In the genomic region with DNA sequence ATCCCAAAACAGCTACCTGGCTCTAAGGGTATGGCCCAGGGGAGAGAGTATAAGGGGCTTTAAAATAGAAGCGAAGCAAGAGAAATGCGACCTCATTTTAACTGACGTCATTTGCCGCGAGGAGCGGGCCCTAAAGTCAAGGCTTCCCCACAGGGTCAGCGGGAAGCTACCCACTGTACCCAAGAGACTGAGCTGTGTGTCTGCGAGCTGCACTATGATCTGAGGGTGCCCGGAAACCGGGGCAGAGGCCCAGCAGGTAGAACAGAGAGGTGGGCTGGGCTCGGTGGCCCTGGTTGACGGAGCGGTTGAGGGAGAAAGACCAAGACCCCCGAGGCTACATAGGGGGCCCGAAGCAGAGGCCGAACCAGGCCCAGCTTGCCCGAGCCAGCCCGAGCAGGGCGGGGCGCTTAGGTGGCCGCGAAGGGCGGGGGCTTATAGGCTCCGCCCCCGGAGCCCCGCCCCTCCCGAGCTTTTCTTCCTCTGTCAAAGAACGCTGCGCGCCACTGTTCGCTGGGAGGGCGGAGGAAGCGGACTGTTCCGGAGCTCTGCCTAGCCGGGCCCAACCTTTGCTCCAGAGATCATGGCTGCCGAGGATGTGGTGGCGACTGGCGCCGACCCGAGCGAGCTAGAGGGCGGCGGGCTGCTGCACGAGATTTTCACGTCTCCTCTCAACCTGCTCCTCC, we compare ENCODE assay signal across 8 mouse cellular contexts. TPM values are rescaled to one million over a fixed set of nuclear protein-coding genes. Genes with fewer than 3 reads are reported as not detected.
A peak's percentile ranks its signal among the peaks of the same experiment; 100 is the strongest.
DNase-seq lines count a peak whose midpoint lies in the region; ATAC-seq lines count a peak whose summit lies in the region.

TSS of gene Pgrmc1 (plus strand) at position 500 of the 683 bp plus-strand sequence.

- H3K9me3 ChIP-seq in megakaryocyte, embryonic 14.5 days, result no peaks in the 10 kb centered on the region

- peaks cover 27% of the 10 kb centered on the region for H3K4me1 ChIP-seq in megakaryocyte, embryonic 14.5 days

- peak; percentile 87 for ATAC-seq in inflammation-experienced regulatory T-cells, adult 6 months

- intact Hi-C loops in gastrocnemius, postnatal 14 days (cut with DNase I; ENCODE audit: low total_unique reads), result no loop called here

- DNase-seq in adrenal gland, adult 18-20 months (ENCODE audit: low spot score in 2 of 2), result peak; percentile 85 to 87
- DNase-seq in embryo, embryonic 10.5 days (ENCODE audit: low spot score), result peak; percentile 89
- DNase-seq in gastrocnemius, postnatal 14 days, result peak; percentile 83
- peak; percentile 39 to 78 for DNase-seq in left cerebral cortex, adult 9 months (ENCODE audit: low spot score in 2 of 2)
- peak; percentile 73 to 78 for DNase-seq in right cerebral cortex, adult 2 months (ENCODE audit: low spot score in 2 of 2)
- peak; percentile 47 for DNase-seq in urinary bladder, postnatal 10 days (ENCODE audit: low spot score)

- H3K27me3 ChIP-seq in megakaryocyte, embryonic 14.5 days (replicated peaks), result peaks cover 2% of the 10 kb centered on the region

- H3K4me3 ChIP-seq in megakaryocyte, embryonic 14.5 days (replicated peaks), result peak within 1 kb of the TSS; percentile 97

- peaks cover 24% of the 10 kb centered on the region for H3K36me3 ChIP-seq in megakaryocyte, embryonic 14.5 days (replicated peaks; ENCODE audit: low read length)

RNA-seq across cellular contexts. Expression of gene Pgrmc1, which starts in this region (rescaled TPM):
- total RNA-seq in adrenal gland, adult 18-20 months (2021), result 100 to 1,000 TPM; 295 to 585 TPM
- 10 to 100 TPM; 17.3 to 19.0 TPM for total RNA-seq in gastrocnemius, postnatal 14 days (2021)
- 10 to 100 TPM; 57.2 to 77.3 (median 65.5) TPM for polyA plus RNA-seq in inflammation-experienced regulatory T-cells, adult 6 months (2017; shearing (Covaris generic))
- 104 and 182 TPM in 2 replicates for polyA plus RNA-seq in megakaryocyte, embryonic 14.5 days (2012; ENCODE audit: insufficient read depth, low replicate concordance)

Comparison
In these comparisons a context has a peak if more than half of its experiments do, and no peak if none do; other contexts are left out.
1. Peak in every context shown above with its lines: DNase-seq, ATAC-seq and H3K4me3 ChIP-seq.
2. RNA of gene Pgrmc1 (total RNA-seq): 295 to 585 TPM in adrenal gland, adult 18-20 months; 17.3 to 19.0 TPM in gastrocnemius, postnatal 14 days; every median in the first group is over 10 times any median in the second.